9 mouse cellular contexts compared by ENCODE assay signal in genomic region chr4:40014666-40015065, GRCm38 (mm10).
DNase-seq lines count a peak whose midpoint lies in the region; ATAC-seq and TF ChIP-seq lines count a peak whose summit lies in the region.
"Had no signal": no experiment of that assay in that cellular context is flagged by ENCODE, and none has a peak within 500 bp of the region (broad histone marks: within the 10 kb centered on the region; RNA-seq: fewer than 3 reads in every experiment).

No protein-coding gene starts in this region.

- no peak overlapping the region for H3K27ac ChIP-seq in ES-E14 (ENCODE audit: insufficient read depth, low read depth, low read length, poor library complexity, severe bottlenecking)
- H3K27ac ChIP-seq in embryonic facial prominence, embryonic 10.5 days (replicated peaks) = no peak overlapping the region
- H3K27ac ChIP-seq: heart, embryonic 15.5 days had no signal

- H3K4me1 ChIP-seq in ES-E14 (ENCODE audit: control insufficient read depth in 2 of 2, insufficient read depth in 2 of 2, low read length in 2 of 2, poor library complexity in 1 of 2) = no peaks in the 10 kb centered on the region
- no peaks in the 10 kb centered on the region for H3K4me1 ChIP-seq in embryonic facial prominence, embryonic 10.5 days
- no peaks in the 10 kb centered on the region for H3K4me1 ChIP-seq in lung, adult 2 months (ENCODE audit: control insufficient read depth, insufficient read depth, low read length)
- H3K4me1 ChIP-seq: heart, embryonic 15.5 days had no signal

- TF ChIP-seq POLR2A in lung, adult 2 months (IDR thresholded peaks at IDR 0.05; ENCODE audit: borderline replicate concordance, extremely low read depth, low read depth, low read length) = no peak

- ATAC-seq in erythroid progenitor cell, adult 5-6 weeks (replicated peaks; ENCODE audit: low FRiP score, poor library complexity, severe bottlenecking) = no peak

- peak; percentile 39 for DNase-seq in ES-E14 (ENCODE audit: low read depth, low spot score)
- peak; percentile 54 for DNase-seq in adrenal gland, postnatal 25 days
- peak; percentile 32 for DNase-seq in embryonic facial prominence, embryonic 10.5 days (ENCODE audit: low spot score)
- peak; percentile 49 to 72 for DNase-seq in heart, postnatal 14 days
- peak; percentile 63 to 76 for DNase-seq in kidney, postnatal 4 days
- peak; percentile 8 for DNase-seq in lung, adult 2 months
- peak; percentile 58 for DNase-seq in retina, adult 2 months (ENCODE audit: low read depth, low spot score)

- peak; percentile 61 for TF ChIP-seq CTCF in lung, adult 2 months (IDR thresholded peaks at IDR 0.05; ENCODE audit: insufficient read depth, low read length)

- 77% methylated on average over 7 of the region's 7 CpGs for WGBS in embryonic facial prominence, embryonic 10.5 days
- 42% methylated on average over 7 of the region's 7 CpGs for WGBS in lung, adult 2 months

- no peaks in the 10 kb centered on the region for H3K36me3 ChIP-seq in ES-E14 (ENCODE audit: control insufficient read depth, insufficient read depth, low read length, poor library complexity, severe bottlenecking)
- H3K36me3 ChIP-seq in embryonic facial prominence, embryonic 10.5 days (replicated peaks) = no peaks in the 10 kb centered on the region
- H3K36me3 ChIP-seq: heart, embryonic 15.5 days had no signal

- in situ Hi-C loops in ES-E14 (cut with MboI; ENCODE audit: low sequenced_read_pairs in 2 of 2, unreplicated experiment in 2 of 2) = no loop called here

- H3K4me3 ChIP-seq in ES-E14 (ENCODE audit: insufficient read depth in 1 of 2, low read depth in 1 of 2, low read length in 2 of 2, poor library complexity in 1 of 2, severe bottlenecking in 1 of 2) = no peak overlapping the region
- no peak overlapping the region for H3K4me3 ChIP-seq in embryonic facial prominence, embryonic 10.5 days
- H3K4me3 ChIP-seq in lung, adult 2 months (replicated peaks; ENCODE audit: extremely low read depth, low read depth, low read length) = no peak overlapping the region
- H3K4me3 ChIP-seq: heart, embryonic 15.5 days had no signal

- H3K9me3 ChIP-seq in ES-E14 (ENCODE audit: control insufficient read depth, insufficient read depth, low read depth, low read length) = no peaks in the 10 kb centered on the region
- no peaks in the 10 kb centered on the region for H3K9me3 ChIP-seq in embryonic facial prominence, embryonic 10.5 days
- H3K9me3 ChIP-seq: heart, embryonic 15.5 days had no signal

- H3K27me3 ChIP-seq in embryonic facial prominence, embryonic 10.5 days (replicated peaks; ENCODE audit: low read depth, poor library complexity, severe bottlenecking) = no peaks in the 10 kb centered on the region
- H3K27me3 ChIP-seq: heart, embryonic 15.5 days had no signal

- intact Hi-C loops in heart, postnatal 14 days (cut with DNase I) = no loop called here

- no peak overlapping the region for H3K9ac ChIP-seq in ES-E14 (ENCODE audit: insufficient read depth, low read depth, low read length, poor library complexity, severe bottlenecking)
- H3K9ac ChIP-seq: heart, embryonic 15.5 days had no signal

TF ChIP-seq in ES-E14, 5 proteins besides CTCF, POLR2A, EP300 and RAD21:
- TF ChIP-seq MAFK (IDR thresholded peaks at IDR 0.05; ENCODE audit: insufficient read depth, low read depth, low read length) (no peak), ZC3H11A (IDR thresholded peaks at IDR 0.05; ENCODE audit: borderline replicate concordance, low read depth, low read length) (peak; percentile 61; the same call in 1 of the 2 replicates)

Comparison
In these comparisons a context has a peak if more than half of its experiments do, and no peak if none do; other contexts are left out.
1. DNase-seq: peak in every context shown above with its lines; median percentile 70 in kidney, postnatal 4 days; 60 in heart, postnatal 14 days; 58 in retina, adult 2 months; 54 in adrenal gland, postnatal 25 days; 39 in ES-E14; 32 in embryonic facial prominence, embryonic 10.5 days; 8 in lung, adult 2 months.